Comparison of ENCODE assay signal across 18 mouse cellular contexts in genomic region chr12:84172862-84173261, GRCm38 (mm10). TPM values are rescaled to one million over a fixed set of nuclear protein-coding genes. Genes with fewer than 3 reads are reported as not detected.
DNase-seq lines count a peak whose midpoint lies in the region; ATAC-seq lines count a peak whose summit lies in the region.
"Had no signal": no experiment of that assay in that cellular context is flagged by ENCODE, and none has a peak within 500 bp of the region (broad histone marks: within the 10 kb centered on the region; RNA-seq: fewer than 3 reads in every experiment).

No protein-coding gene starts in this region.

- no peak for ATAC-seq in midbrain, embryonic 15.5 days (replicated peaks)
- ATAC-seq: intestine, postnatal 0 days had no signal

- H3K36me3 ChIP-seq in midbrain, embryonic 15.5 days (replicated peaks) = no peaks in the 10 kb centered on the region

- H3K9ac ChIP-seq in midbrain, embryonic 15.5 days = no peak overlapping the region
- H3K9ac ChIP-seq: hindbrain, embryonic 14.5 days; limb, embryonic 12.5 days; lung, embryonic 14.5 days; neural tube, embryonic 15.5 days; stomach, embryonic 15.5 days had no signal

- H3K9me3 ChIP-seq in midbrain, embryonic 15.5 days = no peaks in the 10 kb centered on the region
- H3K9me3 ChIP-seq: limb, embryonic 12.5 days; megakaryocyte, embryonic 14.5 days; neural tube, embryonic 15.5 days; stomach, embryonic 15.5 days had no signal

- H3K27me3 ChIP-seq in midbrain, embryonic 15.5 days (replicated peaks) = no peaks in the 10 kb centered on the region
- H3K27me3 ChIP-seq: limb, embryonic 12.5 days; megakaryocyte, embryonic 14.5 days; neural tube, embryonic 15.5 days; stomach, embryonic 15.5 days had no signal

- H3K4me2 ChIP-seq in midbrain, embryonic 15.5 days = no peak overlapping the region
- H3K4me2 ChIP-seq: hindbrain, embryonic 14.5 days; limb, embryonic 12.5 days; lung, embryonic 14.5 days; neural tube, embryonic 15.5 days; stomach, embryonic 15.5 days had no signal

- intact Hi-C loops in gastrocnemius, postnatal 14 days (cut with DNase I; ENCODE audit: low total_unique reads) = no loop called here

- peak; percentile 2 for DNase-seq in gastrocnemius, postnatal 14 days
- DNase-seq in gastrocnemius, adult 18-20 months (ENCODE audit: low spot score) = no peak
- peak; percentile 21 for DNase-seq in right cerebral cortex, postnatal 14 days
- no peak for DNase-seq in right cerebral cortex, adult 2 months (ENCODE audit: low spot score in 2 of 2)
- DNase-seq in cerebellum, adult 18-20 months = peak; percentile 63 to 69
- DNase-seq in heart, adult 18-20 months = no peak
- DNase-seq: adrenal gland, adult 2 months; lung, embryonic 14.5 days; right cerebral cortex, postnatal 4 days had no signal

- 91% methylated on average over 17 of the region's 17 CpGs for WGBS in midbrain, embryonic 15.5 days

- H3K4me1 ChIP-seq in midbrain, embryonic 15.5 days = peaks cover 32% of the 10 kb centered on the region

- no peak overlapping the region for H3K4me3 ChIP-seq in midbrain, embryonic 15.5 days
- H3K4me3 ChIP-seq: left cerebral cortex, adult 2 months; limb, embryonic 12.5 days; neural tube, embryonic 15.5 days; stomach, embryonic 15.5 days had no signal

- H3K27ac ChIP-seq in midbrain, embryonic 15.5 days = no peak overlapping the region
- H3K27ac ChIP-seq: hindbrain, embryonic 14.5 days; limb, embryonic 12.5 days; neural tube, embryonic 15.5 days had no signal

RNA-seq across cellular contexts. Expression of gene Pnma1, which starts 24.6 kb away (rescaled TPM):
- total RNA-seq in gastrocnemius, postnatal 14 days (2021) = under 1 TPM; 0.23 to 0.24 TPM
- total RNA-seq in gastrocnemius, adult 18-20 months (2021) = under 1 TPM in 1 of 2 experiments, not detected in 1; 0.11 TPM
- polyA plus RNA-seq in midbrain, embryonic 15.5 days (2015; fragmentation: Nextera tagmentation; extraction: Ambion mirVana) = 6.5 and 7.7 TPM in 2 replicates
- total RNA-seq in heart, adult 18-20 months (2021) = under 1 TPM in 1 of 2 experiments, not detected in 1; 0.22 TPM
- polyA plus RNA-seq: adrenal gland, adult 2 months had no signal

RNA-seq across cellular contexts. Expression of gene Elmsan1, which starts 45.8 kb away (rescaled TPM):
- 10 to 100 TPM; 10.8 to 11.2 TPM for total RNA-seq in gastrocnemius, postnatal 14 days (2021)
- 10 to 100 TPM in 1 of 2 experiments, 1 to 10 TPM in 1; 6.9 to 10.9 TPM for total RNA-seq in gastrocnemius, adult 18-20 months (2021)
- polyA plus RNA-seq in midbrain, embryonic 15.5 days (2015; fragmentation: Nextera tagmentation; extraction: Ambion mirVana) = 4.3 and 4.4 TPM in 2 replicates
- 10 to 100 TPM; 10.5 to 13.3 TPM for total RNA-seq in heart, adult 18-20 months (2021)

RNA-seq across cellular contexts. Expression of gene Dnal1, which starts 58.7 kb away (rescaled TPM):
- 1 to 10 TPM; 7.0 to 7.3 TPM for total RNA-seq in gastrocnemius, postnatal 14 days (2021)
- 1 to 10 TPM; 7.3 to 7.4 TPM for total RNA-seq in gastrocnemius, adult 18-20 months (2021)
- polyA plus RNA-seq in midbrain, embryonic 15.5 days (2015; fragmentation: Nextera tagmentation; extraction: Ambion mirVana) = 8.2 and 10.8 TPM in 2 replicates
- 1 to 10 TPM; 6.6 to 6.9 TPM for total RNA-seq in heart, adult 18-20 months (2021)
- total RNA-seq: monocyte, adult 5-6 weeks had no signal

Comparison
In these comparisons a context has a peak if more than half of its experiments do, and no peak if none do; other contexts are left out.
1. DNase-seq: peak in gastrocnemius, postnatal 14 days (single experiment), right cerebral cortex, postnatal 14 days (single experiment) and cerebellum, adult 18-20 months (2 of 2); none in gastrocnemius, adult 18-20 months (single experiment), right cerebral cortex, adult 2 months (0 of 2) and heart, adult 18-20 months (0 of 2).